Comparison of ENCODE assay signal across 8 mouse cellular contexts in genomic region chr4:133671881-133672844, GRCm38 (mm10). TPM values are rescaled to one million over a fixed set of nuclear protein-coding genes. Genes with fewer than 3 reads are reported as not detected.
A peak's percentile ranks its signal among the peaks of the same experiment; 100 is the strongest.
DNase-seq lines count a peak whose midpoint lies in the region; ATAC-seq and TF ChIP-seq lines count a peak whose summit lies in the region.

TSS of gene Pigv (minus strand) at chr4:133672647.

- H3K4me2 ChIP-seq in embryonic facial prominence, embryonic 15.5 days (replicated peaks) = peak within 1 kb of the TSS; percentile 73
- peak within 1 kb of the TSS; percentile 75 for H3K4me2 ChIP-seq in limb, embryonic 15.5 days
- peak within 1 kb of the TSS; percentile 85 for H3K4me2 ChIP-seq in midbrain, postnatal 0 days (ENCODE audit: low read depth, low read length, poor library complexity, severe bottlenecking)

- H3K27ac ChIP-seq in bone marrow macrophage, adult 2 months (ENCODE audit: insufficient read depth, low read depth, low read length) = peak within 1 kb of the TSS; percentile 100
- H3K27ac ChIP-seq in embryonic facial prominence, embryonic 15.5 days (replicated peaks) = peak within 1 kb of the TSS; percentile 99
- H3K27ac ChIP-seq in limb, embryonic 15.5 days = peak within 1 kb of the TSS; percentile 100
- peak within 1 kb of the TSS; percentile 83 for H3K27ac ChIP-seq in midbrain, postnatal 0 days (ENCODE audit: low read depth, low read length)

- no peaks in the 10 kb centered on the region for H3K27me3 ChIP-seq in embryonic facial prominence, embryonic 15.5 days
- H3K27me3 ChIP-seq in limb, embryonic 15.5 days = no peaks in the 10 kb centered on the region
- H3K27me3 ChIP-seq in midbrain, postnatal 0 days (ENCODE audit: insufficient read depth, low read length) = no peaks in the 10 kb centered on the region

- peak; percentile 95 to 98 for DNase-seq in B cell, adult 2 months
- DNase-seq in heart, adult 9 months (ENCODE audit: low spot score in 2 of 2) = peak; percentile 93 to 94
- peak; percentile 93 for DNase-seq in kidney, adult 9 months
- peak; percentile 92 for DNase-seq in midbrain, postnatal 0 days (ENCODE audit: low spot score)
- DNase-seq in spleen, postnatal 14 days (ENCODE audit: low spot score in 2 of 2) = peak; percentile 85 to 92

- no peak for TF ChIP-seq POLR2A in bone marrow macrophage, adult 2 months (IDR thresholded peaks at IDR 0.05; ENCODE audit: borderline replicate concordance, low read depth, low read length)

- TF ChIP-seq CTCF in bone marrow macrophage, adult 2 months (IDR thresholded peaks at IDR 0.05; ENCODE audit: low read depth, low read length) = no peak
- TF ChIP-seq CTCF in midbrain, postnatal 0 days (IDR thresholded peaks at IDR 0.05) = 0 out of 2 replicates have a peak, but pooled peaks have one; percentile 7

- 0 out of 2 replicates have a peak, but pooled peaks cover 3% of the 10 kb centered on the region for H3K36me3 ChIP-seq in embryonic facial prominence, embryonic 15.5 days
- peaks cover 20% of the 10 kb centered on the region for H3K36me3 ChIP-seq in limb, embryonic 15.5 days
- H3K36me3 ChIP-seq in midbrain, postnatal 0 days (ENCODE audit: insufficient read depth, low read length) = no peaks in the 10 kb centered on the region

- H3K9me3 ChIP-seq in embryonic facial prominence, embryonic 15.5 days (replicated peaks) = no peaks in the 10 kb centered on the region
- H3K9me3 ChIP-seq in limb, embryonic 15.5 days = no peaks in the 10 kb centered on the region
- no peaks in the 10 kb centered on the region for H3K9me3 ChIP-seq in midbrain, postnatal 0 days (ENCODE audit: low read length)

- H3K4me3 ChIP-seq in bone marrow macrophage, adult 2 months (ENCODE audit: insufficient read depth, low read length) = peak within 1 kb of the TSS; percentile 62
- peak within 1 kb of the TSS; percentile 79 for H3K4me3 ChIP-seq in embryonic facial prominence, embryonic 15.5 days (replicated peaks)
- peak within 1 kb of the TSS; percentile 58 for H3K4me3 ChIP-seq in limb, embryonic 15.5 days
- H3K4me3 ChIP-seq in midbrain, postnatal 0 days (ENCODE audit: low read depth, low read length) = peak within 1 kb of the TSS; percentile 53

- peaks cover 32% of the 10 kb centered on the region for H3K4me1 ChIP-seq in bone marrow macrophage, adult 2 months (ENCODE audit: control insufficient read depth, insufficient read depth, low read length)
- H3K4me1 ChIP-seq in embryonic facial prominence, embryonic 15.5 days = peaks cover 50% of the 10 kb centered on the region
- H3K4me1 ChIP-seq in limb, embryonic 15.5 days = peaks cover 51% of the 10 kb centered on the region
- no peaks in the 10 kb centered on the region; the same call in 1 of the 2 replicates for H3K4me1 ChIP-seq in midbrain, postnatal 0 days (ENCODE audit: insufficient read depth, low read length)

- peak within 1 kb of the TSS; percentile 92 for H3K9ac ChIP-seq in embryonic facial prominence, embryonic 15.5 days
- peak within 1 kb of the TSS; percentile 68 for H3K9ac ChIP-seq in limb, embryonic 15.5 days
- H3K9ac ChIP-seq in midbrain, postnatal 0 days (replicated peaks; ENCODE audit: low read length, poor library complexity, severe bottlenecking) = peak within 1 kb of the TSS; percentile 90

- under 1% methylated on average over 74 of the region's 76 CpGs for WGBS in embryonic facial prominence, embryonic 15.5 days
- under 1% methylated on average over 76 of the region's 76 CpGs for WGBS in limb, embryonic 15.5 days
- WGBS in midbrain, postnatal 0 days = under 1% methylated on average over 64 of the region's 76 CpGs

- peak; percentile 91 for ATAC-seq in embryonic facial prominence, embryonic 15.5 days (ENCODE audit: insufficient number of reproducible peaks, low FRiP score, low TSS enrichment, low read depth)
- peak; percentile 88 for ATAC-seq in limb, embryonic 15.5 days (ENCODE audit: insufficient number of reproducible peaks, low FRiP score, low TSS enrichment, low read depth)
- peak; percentile 91 for ATAC-seq in midbrain, postnatal 0 days (ENCODE audit: low FRiP score)

RNA-seq across cellular contexts. Expression of gene Pigv, which starts in this region (rescaled TPM):
- 15.5 and 16.6 TPM in 2 replicates for polyA plus RNA-seq in bone marrow macrophage, adult 2 months (2012; ENCODE audit: insufficient read depth, insufficient read length, missing spikeins)
- polyA plus RNA-seq in embryonic facial prominence, embryonic 15.5 days (2015; fragmentation: Nextera tagmentation; extraction: Ambion mirVana) = 16.2 and 17.6 TPM in 2 replicates
- polyA plus RNA-seq in limb, embryonic 15.5 days (2015; fragmentation: Nextera tagmentation; extraction: Ambion mirVana) = 14.6 and 15.3 TPM in 2 replicates
- total RNA-seq in midbrain, postnatal 0 days (2014; rRNA removed) = 8.9 and 15.9 TPM in 2 replicates
- 13.5 and 14.8 TPM in 2 replicates for polyA plus RNA-seq in midbrain, postnatal 0 days (2015; fragmentation: Nextera tagmentation; extraction: Ambion mirVana)

Comparison
In these comparisons a context has a peak if more than half of its experiments do, and no peak if none do; other contexts are left out.
1. Peak in every context shown above with its lines: DNase-seq, ATAC-seq, H3K4me3 ChIP-seq and H3K27ac ChIP-seq.